Mouse (Mus musculus) MEL (cell line): ENCODE data around the gene Ubap2l. TPM values are rescaled to one million over a fixed set of nuclear protein-coding genes. Genes with fewer than 3 reads are reported as not detected.

Experiments used
- DNase-seq: peaks from one replicate; pipeline ENCODE4 v3.0.0; 2011; ENCODE audit warnings: low read depth, low spot score
- H3K27ac ChIP-seq: 2 replicates; pipeline ENCODE4 v1.5.1; 2012; ENCODE audit warnings: low read depth, mild to moderate bottlenecking, control low read depth, low read length, moderate library complexity; ENCODE audit not compliant: control insufficient read depth
- H3K27me3 ChIP-seq, 2 experiments: fragments of 150-350 bp in 1 of 2; sonication (generic) in 1 of 2; 2 replicates each; pipeline ENCODE4 v1.6.1; 2012; ENCODE audit warnings: low read length in 2 of 2, mild to moderate bottlenecking in 2 of 2, improper control_type of control experiment in 1 of 2, moderate library complexity in 1 of 2; ENCODE audit not compliant: insufficient read depth in 2 of 2, control insufficient read depth in 1 of 2
- H3K36me3 ChIP-seq, 2 experiments: 2 replicates each; pipeline ENCODE4 v1.6.1; 2012 to 2014; ENCODE audit warnings: low read length in 2 of 2, improper control_type of control experiment in 1 of 2, inconsistent platforms in 1 of 2, mild to moderate bottlenecking in 1 of 2; ENCODE audit not compliant: insufficient read depth in 2 of 2, control insufficient read depth in 1 of 2
- H3K4me1 ChIP-seq, 2 experiments: fragments of 150-350 bp in 1 of 2; sonication (generic) in 1 of 2; 2 replicates each; pipeline ENCODE4 v1.6.1; 2012; ENCODE audit warnings: low read length in 2 of 2, improper control_type of control experiment in 1 of 2, mild to moderate bottlenecking in 1 of 2; ENCODE audit not compliant: insufficient read depth in 2 of 2, control insufficient read depth in 1 of 2
- H3K4me3 ChIP-seq, 2 experiments: fragments of 150-350 bp in 1 of 2; sonication (generic) in 1 of 2; 2 replicates each; pipeline ENCODE4 v1.5.1; 2012; ENCODE audit warnings: low read depth in 2 of 2, low read length in 2 of 2, mild to moderate bottlenecking in 2 of 2, moderate library complexity in 2 of 2, control low read depth in 1 of 2, improper control_type of control experiment in 1 of 2; ENCODE audit not compliant: control insufficient read depth in 1 of 2, insufficient read depth in 1 of 2
- H3K79me2 ChIP-seq: 2 replicates; pipeline ENCODE4 v1.6.1; 2012; ENCODE audit warnings: mild to moderate bottlenecking, low read length, moderate library complexity; ENCODE audit not compliant: control insufficient read depth, poor library complexity, insufficient read depth
- H3K9ac ChIP-seq: 2 replicates; pipeline ENCODE4 v1.6.1; 2012; ENCODE audit warnings: low read depth, mild to moderate bottlenecking, control low read depth, low read length, moderate library complexity; ENCODE audit not compliant: control insufficient read depth, poor library complexity, severe bottlenecking
- H3K9me3 ChIP-seq: fragments of 150-350 bp; sonication (generic); replicated peaks from 2 replicates; pipeline ENCODE4 v1.6.1; 2012; ENCODE audit warnings: mild to moderate bottlenecking, low read length, improper control_type of control experiment, moderate library complexity; ENCODE audit not compliant: insufficient read depth
- CTCF ChIP-seq, 3 experiments: IDR thresholded peaks in 2 of 3; conservative IDR thresholded peaks in 1 of 3; 2 replicates each; pipeline ENCODE4 v1.5.1; 2011 to 2012; ENCODE audit warnings: low read length in 3 of 3, low read depth in 2 of 3, mild to moderate bottlenecking in 2 of 3, improper control_type of control experiment in 1 of 3, inconsistent platforms in 1 of 3, mixed read lengths in 1 of 3, moderate library complexity in 1 of 3; ENCODE audit not compliant: control insufficient read depth in 1 of 3, insufficient read depth in 1 of 3, poor library complexity in 1 of 3, severe bottlenecking in 1 of 3
- ELF1 ChIP-seq: IDR thresholded peaks from 2 replicates; pipeline ENCODE4 v1.6.1; 2014; ENCODE audit warnings: low read depth, mild to moderate bottlenecking, inconsistent platforms, low read length, improper control_type of control experiment, moderate library complexity
- ETS1 ChIP-seq: IDR thresholded peaks from 2 replicates; pipeline ENCODE4 v1.6.1; 2012; ENCODE audit warnings: low read depth, mild to moderate bottlenecking, inconsistent platforms, low read length, improper control_type of control experiment, moderate library complexity
- KAT2A ChIP-seq: conservative IDR thresholded peaks from 2 replicates; pipeline ENCODE4 v1.6.1; 2012; ENCODE audit warnings: low read depth, low read length, improper control_type of control experiment, inconsistent platforms
- MAFK ChIP-seq: IDR thresholded peaks from 2 replicates; pipeline ENCODE4 v1.6.1; 2011; ENCODE audit warnings: low read depth, mild to moderate bottlenecking, low read length, improper control_type of control experiment, borderline replicate concordance
- POLR2A ChIP-seq, 2 experiments: IDR thresholded peaks; 2 replicates each; pipeline ENCODE4 v1.6.1; 2011 to 2012; ENCODE audit warnings: low read length in 2 of 2, mild to moderate bottlenecking in 2 of 2, control low read depth in 1 of 2, improper control_type of control experiment in 1 of 2, low read depth in 1 of 2, moderate library complexity in 1 of 2; ENCODE audit not compliant: control insufficient read depth in 1 of 2, insufficient read depth in 1 of 2, poor library complexity in 1 of 2
- TCF12 ChIP-seq: IDR thresholded peaks from 2 replicates; pipeline ENCODE4 v1.6.1; 2014; ENCODE audit warnings: low read depth, mild to moderate bottlenecking, inconsistent platforms, low read length, improper control_type of control experiment, moderate library complexity
- USF2 ChIP-seq, 2 experiments: IDR thresholded peaks; 2 replicates each; pipeline ENCODE4 v1.6.1; 2011 to 2012; ENCODE audit warnings: improper control_type of control experiment in 2 of 2, low read length in 2 of 2, borderline replicate concordance in 1 of 2, inconsistent platforms in 1 of 2, low read depth in 1 of 2, mild to moderate bottlenecking in 1 of 2; ENCODE audit not compliant: insufficient read depth in 1 of 2
- ZMIZ1 ChIP-seq: IDR thresholded peaks from 2 replicates; pipeline ENCODE4 v1.6.1; 2012; ENCODE audit warnings: low read depth, mild to moderate bottlenecking, inconsistent platforms, low read length, improper control_type of control experiment, moderate library complexity
- ZNF384 ChIP-seq: IDR thresholded peaks from 2 replicates; pipeline ENCODE4 v1.6.1; 2012; ENCODE audit warnings: low read depth, mild to moderate bottlenecking, inconsistent platforms, low read length, improper control_type of control experiment
- polyA plus RNA-seq, 2 experiments: library from polyadenylated mRNA; stranded (reverse) in 1 of 2; unstranded in 1 of 2; fragments of >175 nt in 1 of 2; fragments of >200 nt in 1 of 2; gene quantifications; 2 replicates each; pipeline versions ENCODE4 v1.2.1 to v1.2.4; 2012; ENCODE audit warnings: low replicate concordance in 2 of 2, low read depth in 1 of 2; ENCODE audit not compliant: insufficient read length in 2 of 2, insufficient read depth in 1 of 2, missing spikeins in 1 of 2
- total RNA-seq: library from RNA; depleted of rRNA; stranded (reverse); fragments of 300-350 nt; gene quantifications from 2 replicates; pipeline ENCODE4 v1.2.3, GENCODE M21; 2012

Ubap2l gene
- total and polyA plus RNA-seq, 3 experiments, result 107 to 442 (median 247) TPM

- TF ChIP-seq TCF12 (peak; percentile 70), ETS1 (peak; percentile 62), ZNF384 (peak; percentile 96), KAT2A (peak; percentile 64; the same call in 1 of the 2 replicates), CTCF (IDR thresholded peaks at IDR 0.05 in 2 of 3, conservative IDR thresholded peaks at IDR 0.05 in 1 of 3; ENCODE audit: control insufficient read depth in 1 of 3, insufficient read depth in 1 of 3, low read depth in 2 of 3, low read length in 3 of 3, poor library complexity in 1 of 3, severe bottlenecking in 1 of 3) (peak in 2 of 3 experiments; percentile 30; a peak in 3 of 6 replicates)
Observed at GRCm38 (mm10) chr3:90052351-90053241, at the start of gene Ubap2l (continued).

GRCm38 (mm10) chr3:90101673-90102072 is 49.2 kb upstream of the Ubap2l start:
- TF ChIP-seq MAFK (no peak), ZNF384 (peak; percentile 43; the same call in 1 of the 2 replicates)
- TF ChIP-seq, all 39 proteins: peak for 1
- Histone ChIP-seq H3K9me3 (no peaks in the 10 kb centered on the region), H3K4me3 (no peak overlapping the region), H3K36me3 (peaks cover 0 to 2% of the 10 kb centered on the region in 2 experiments; a peak in 1 of 4 replicates), H3K27ac (no peak overlapping the region), H3K79me2 (no peaks in the 10 kb centered on the region), H3K27me3 (no peaks in the 10 kb centered on the region), H3K4me1 (no peaks in the 10 kb centered on the region), H3K9ac (no peak overlapping the region)
- no peak for DNase-seq

- TF ChIP-seq ZMIZ1 (no peak), ELF1 (no peak), ZNF384 (0 out of 2 replicates have a peak, but pooled peaks have one; percentile 18)
- Histone ChIP-seq H3K4me1 (no peaks in the 10 kb centered on the region), H3K27ac (no peak overlapping the region), H3K9ac (no peak overlapping the region), H3K36me3 (peaks cover 0 to 4% of the 10 kb centered on the region in 2 experiments; a peak in 2 of 4 replicates), H3K9me3 (no peaks in the 10 kb centered on the region), H3K4me3 (no peak overlapping the region), H3K27me3 (no peaks in the 10 kb centered on the region), H3K79me2 (no peaks in the 10 kb centered on the region)
- no peak for DNase-seq
Observed at GRCm38 (mm10) chr3:90101010-90101409, 48.6 kb upstream of the Ubap2l start.

- no peak overlapping the region for H3K4me3 ChIP-seq
- TF ChIP-seq USF2 (IDR thresholded peaks at IDR 0.05; ENCODE audit: borderline replicate concordance in 1 of 2, insufficient read depth in 1 of 2, low read depth in 1 of 2, low read length in 2 of 2) (no peak), POLR2A (IDR thresholded peaks at IDR 0.05; ENCODE audit: control insufficient read depth in 1 of 2, insufficient read depth in 1 of 2, low read depth in 1 of 2, low read length in 2 of 2, poor library complexity in 1 of 2) (peak in 1 of 2 experiments; percentile 2; a peak in 1 of 4 replicates)
- H3K4me1 ChIP-seq, result no peaks in the 10 kb centered on the region
- DNase-seq, result no peak
- peaks cover 0 to 14% of the 10 kb centered on the region in 2 experiments; a peak in 2 of 4 replicates for H3K36me3 ChIP-seq
- no peaks in the 10 kb centered on the region for H3K9me3 ChIP-seq
- H3K79me2 ChIP-seq, result no peaks in the 10 kb centered on the region
- no peak overlapping the region for H3K9ac ChIP-seq
- H3K27me3 ChIP-seq, result no peaks in the 10 kb centered on the region
- no peak overlapping the region for H3K27ac ChIP-seq
Observed at GRCm38 (mm10) chr3:90097928-90098327, 45.5 kb upstream of the Ubap2l start.
